Mouse (Mus musculus) gastrocnemius, adult 8-10 months (tissue): Measurements from ENCODE around the gene Vmn1r111. TPM values are rescaled to one million over a fixed set of nuclear protein-coding genes. Genes with fewer than 3 reads are reported as not detected.
"Not testable (repeated sequence)": the region's sequence is repeated elsewhere in the genome, so short reads cannot be mapped to it uniquely, and the experiment has no call there.

Experiments used
- DNase-seq, 2 experiments: peaks; one replicate each; pipeline ENCODE4 v3.0.0; 2022; ENCODE audit warnings: low spot score in 2 of 2
- total RNA-seq, 4 experiments: library from RNA; stranded (reverse); gene quantifications; 2 replicates each; pipeline ENCODE4 v1.2.4; 2022

Vmn1r111 gene
- total RNA-seq, result not detected

GRCm38 (mm10) chr7:20703116-20703515, at the start of gene Vmn1r111:
Gene Vmn1r111 (minus strand): TSS chr7:20703216.
- not testable (repeated sequence) for DNase-seq

- not testable (repeated sequence) for DNase-seq
Observed at GRCm38 (mm10) chr7:20730524-20730923, 27.5 kb upstream of the Vmn1r111 start, which contains the start of gene Gm10668. Gene Gm10668 (minus strand): TSS chr7:20730624.

- not testable (repeated sequence) for DNase-seq
Observed at GRCm38 (mm10) chr7:20668618-20669017, 34.4 kb downstream of the Vmn1r111 start, which contains the start of gene Vmn1r107. Gene Vmn1r107 (plus strand): TSS chr7:20668918.

Other genes starting within 250 kb of the Vmn1r111 start
- gene Gm10670, start 228.3 kb downstream of the Vmn1r111 start, total RNA-seq, result not detected
- not detected for gene Vmn1r103, start 192.7 kb downstream of the Vmn1r111 start, total RNA-seq
- not detected for gene Vmn1r104, start 169.4 kb downstream of the Vmn1r111 start, total RNA-seq
- gene Gm5726, start 157.5 kb downstream of the Vmn1r111 start, total RNA-seq, result not detected
- gene Gm4141, start 127.0 kb downstream of the Vmn1r111 start, total RNA-seq, result not detected
- not detected for gene Gm4513, start 104.2 kb downstream of the Vmn1r111 start, total RNA-seq
- not detected for gene Vmn1r107, start 34.3 kb downstream of the Vmn1r111 start, total RNA-seq
- gene Gm10668, start 27.4 kb upstream of the Vmn1r111 start, total RNA-seq, result not detected
- not detected for gene Vmn1r112, start 68.0 kb upstream of the Vmn1r111 start, total RNA-seq
- not detected for gene Vmn1r113, start 84.1 kb upstream of the Vmn1r111 start, total RNA-seq
- not detected for gene Vmn1r114, start 109.0 kb upstream of the Vmn1r111 start, total RNA-seq
- gene Vmn1r115, start 141.8 kb upstream of the Vmn1r111 start, total RNA-seq, result not detected
- not detected for gene Vmn1r116, start 169.0 kb upstream of the Vmn1r111 start, total RNA-seq
- not detected for gene Vmn1r117, start 180.9 kb upstream of the Vmn1r111 start, total RNA-seq
- not detected for gene Vmn1r118, start 209.1 kb upstream of the Vmn1r111 start, total RNA-seq